Mouse (Mus musculus) B cell, adult 2 months (primary cell): ENCODE data around the gene Myo6.
A peak's percentile ranks its signal among the peaks of the same experiment; 100 is the strongest.

Source experiments
- DNase-seq, 2 experiments: peaks; one replicate each; pipeline ENCODE4 v3.0.0; 2022

Myo6 gene

DNA sequence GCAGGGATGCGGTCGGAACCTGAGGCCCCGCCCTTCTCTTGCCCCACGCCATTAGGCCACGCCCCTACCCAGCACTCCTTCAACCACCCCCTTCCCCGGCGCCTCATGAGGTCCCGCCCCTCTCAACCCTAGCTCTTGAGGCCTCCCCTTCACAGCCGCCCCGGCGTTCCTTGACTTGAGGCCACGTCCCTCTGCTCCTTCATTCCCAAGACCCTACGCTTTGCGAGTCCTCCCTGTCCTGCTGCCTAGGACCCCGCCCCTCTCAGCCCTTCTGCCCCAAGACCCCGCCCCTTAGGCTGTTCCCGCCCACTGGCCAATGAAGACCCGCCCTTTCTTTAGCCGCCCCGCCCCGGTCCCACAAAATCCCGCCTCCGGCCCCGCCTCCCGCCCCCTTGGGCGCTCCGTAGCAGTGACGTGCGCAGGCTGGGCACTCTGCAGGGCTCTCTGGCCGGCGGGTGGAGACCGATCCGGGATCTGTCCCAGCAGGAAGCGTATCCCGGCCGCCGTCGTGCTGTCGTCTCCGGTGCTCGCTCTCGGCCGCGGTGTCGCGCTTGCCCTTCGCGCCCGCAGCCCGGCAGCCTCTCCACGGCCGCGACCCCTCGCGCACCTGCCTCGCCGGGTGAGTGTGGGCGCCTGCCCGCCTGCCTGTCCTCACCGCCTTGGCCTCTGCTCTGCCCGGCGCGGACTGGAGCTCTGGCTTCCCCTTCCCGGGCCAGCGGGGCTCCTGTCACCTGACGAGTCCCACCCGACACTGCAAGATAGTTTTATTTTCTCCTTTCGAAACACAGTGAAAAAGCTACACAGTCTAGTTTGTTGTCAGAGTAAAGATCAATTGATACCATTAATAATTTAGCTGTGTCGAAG is at the start of gene Myo6:
TSS of gene Myo6 (plus strand) at position 421 of the 864 bp plus-strand sequence.
- peak; percentile 89 for DNase-seq

GRCm38 (mm10) chr9:80145992-80146587 is 18.7 kb upstream of the Myo6 start:
- no peak for DNase-seq

- DNase-seq = no peak
These were observed 15.2 kb upstream of the Myo6 start for GRCm38 (mm10) chr9:80149594-80149993.

DNA sequence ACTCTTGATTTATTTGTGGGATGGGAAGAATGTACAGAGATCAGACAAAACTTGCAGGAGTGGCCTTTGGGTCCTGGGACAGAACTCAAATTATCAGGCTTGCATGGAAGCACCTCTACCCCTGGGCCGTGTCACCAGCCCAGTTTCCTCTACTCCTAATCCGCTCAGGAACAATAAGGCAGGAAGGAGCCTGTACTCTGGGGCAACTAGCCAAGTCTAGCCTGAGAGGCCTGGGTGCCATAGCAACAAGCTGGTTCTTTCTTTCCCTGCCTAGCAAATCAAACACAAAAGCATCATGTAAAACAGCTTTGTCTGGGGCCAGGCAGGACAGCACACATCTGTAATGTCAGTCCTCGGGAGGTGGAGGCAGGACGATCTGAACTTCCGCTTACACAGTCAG is 9.6 kb upstream of the Myo6 start:
- DNase-seq = no peak

- DNase-seq = no peak
These were observed 8.1 kb upstream of the Myo6 start for GRCm38 (mm10) chr9:80156780-80157179.

DNA sequence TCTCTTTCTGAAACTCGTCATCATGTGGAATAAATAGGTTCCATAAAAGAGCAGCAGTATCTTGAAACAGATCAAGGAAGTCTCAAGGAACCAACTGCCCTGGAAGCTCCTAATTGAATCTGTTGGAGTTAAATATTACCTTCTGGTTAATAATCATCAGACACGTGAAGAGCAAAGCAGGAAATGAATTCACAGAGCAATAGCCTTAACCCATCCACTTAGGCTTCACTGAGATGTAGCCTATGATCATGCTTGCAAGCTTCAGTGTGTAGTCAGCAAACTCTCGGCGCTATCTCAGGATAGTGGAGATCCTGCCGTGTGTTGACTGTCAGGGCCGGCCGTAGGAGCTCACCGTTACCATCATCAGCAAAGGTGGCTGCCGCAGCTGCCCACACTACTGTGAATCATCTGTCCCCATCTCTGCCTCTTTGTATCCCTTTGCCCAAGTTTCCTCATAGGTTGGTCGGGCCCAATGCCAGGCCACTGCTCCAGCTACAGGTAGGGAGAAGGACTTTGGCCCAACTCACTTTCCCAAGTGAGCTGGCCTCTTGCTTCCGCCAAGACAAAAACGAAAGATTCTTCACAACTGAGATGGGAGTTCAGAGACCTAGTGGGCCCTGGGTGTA is 6.9 kb upstream of the Myo6 start:
- no peak for DNase-seq

DNA sequence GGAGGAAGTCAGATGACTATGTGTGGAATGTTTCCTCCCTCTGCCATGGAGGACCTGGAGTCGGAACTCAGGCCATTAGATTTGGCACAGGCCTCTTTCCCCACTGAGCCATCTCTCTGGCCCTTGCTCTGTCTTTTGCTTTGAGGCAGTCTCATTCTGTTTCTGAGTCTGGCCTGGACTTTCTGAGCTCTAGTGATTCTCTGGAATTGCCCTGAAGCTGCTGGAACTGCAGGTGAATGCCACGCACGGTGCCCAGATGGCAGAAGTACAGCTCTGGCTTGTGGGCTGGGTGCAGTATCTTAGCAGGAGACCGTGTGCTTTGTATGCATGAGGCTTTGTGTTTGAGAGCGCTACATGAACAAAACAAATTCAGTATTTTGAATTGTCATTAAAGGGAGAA is 5.9 kb upstream of the Myo6 start:
- DNase-seq = no peak

DNA sequence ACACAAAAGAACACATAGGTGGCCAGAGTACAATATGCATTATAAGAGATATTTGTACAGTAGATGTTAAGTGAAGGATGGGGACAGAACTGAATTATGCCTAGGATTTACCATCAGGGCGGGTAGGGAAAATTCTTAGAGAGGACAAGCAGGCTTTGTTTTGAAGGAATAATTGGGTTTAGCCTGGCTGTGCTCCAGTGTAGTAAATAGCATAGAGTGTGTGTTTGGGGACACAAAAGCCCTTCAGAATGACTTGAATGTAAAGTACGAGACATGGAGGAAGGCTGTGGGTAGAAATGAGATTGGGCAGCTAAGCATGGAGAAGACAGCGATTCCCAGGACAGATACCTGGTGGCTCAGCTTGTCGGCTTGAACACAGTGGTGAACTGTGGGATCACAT is 3.4 kb upstream of the Myo6 start:
- DNase-seq = no peak

- DNase-seq = peak; percentile 41 to 51
These were observed 1.6 kb upstream of the Myo6 start for GRCm38 (mm10) chr9:80163126-80163723.

GRCm38 (mm10) chr9:80164191-80164590 is 640 bp upstream of the Myo6 start:
- DNase-seq = no peak

- peak in 1 of 2 experiments; percentile 3 for DNase-seq
These were observed 859 bp downstream of the Myo6 start for GRCm38 (mm10) chr9:80165690-80166089.

GRCm38 (mm10) chr9:80166425-80166824 is 1.6 kb downstream of the Myo6 start:
- DNase-seq = no peak

GRCm38 (mm10) chr9:80167089-80167488 is 2.3 kb downstream of the Myo6 start:
- no peak for DNase-seq

DNA sequence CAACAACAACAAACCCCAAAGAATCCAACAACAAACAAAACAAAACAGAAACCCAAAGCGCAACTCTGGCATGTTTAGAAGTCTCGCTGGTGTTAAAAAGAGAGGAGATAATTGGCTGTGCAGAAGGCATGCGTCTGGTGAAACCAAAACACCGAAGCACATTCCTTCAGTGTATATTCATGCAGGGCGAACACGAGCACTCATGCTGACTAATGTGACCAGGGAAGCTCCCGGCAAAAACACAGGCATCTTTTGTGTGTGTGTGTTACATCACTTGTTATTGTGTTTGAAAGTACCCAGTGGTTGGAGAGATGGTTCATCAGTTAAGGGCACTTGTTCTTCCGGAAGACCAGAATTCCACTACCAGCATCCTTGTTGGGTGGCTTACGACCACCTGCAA is 4.7 kb downstream of the Myo6 start:
- no peak for DNase-seq

DNA sequence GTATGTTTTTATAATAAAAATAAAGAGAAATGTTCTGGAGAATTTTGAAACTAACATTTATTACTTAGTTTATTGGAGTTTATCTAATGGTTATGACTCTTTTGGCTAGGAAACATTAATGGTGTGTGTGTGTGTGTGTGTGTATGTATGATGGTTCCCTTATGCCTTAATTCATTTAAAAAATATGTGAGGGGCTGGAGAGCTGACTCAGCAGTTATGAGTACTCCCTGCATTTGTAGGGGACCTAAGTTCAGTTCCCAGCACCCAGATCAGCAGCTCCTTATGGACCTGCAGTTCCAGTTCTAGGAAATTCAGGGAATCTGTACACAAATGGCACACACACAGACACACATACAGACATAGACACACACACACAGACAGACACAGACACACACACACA is 6.4 kb downstream of the Myo6 start:
- DNase-seq = no peak

- DNase-seq = no peak
These were observed 7.8 kb downstream of the Myo6 start for GRCm38 (mm10) chr9:80172396-80173222.

- DNase-seq = no peak
These were observed 8.8 kb downstream of the Myo6 start for GRCm38 (mm10) chr9:80173629-80174028.

GRCm38 (mm10) chr9:80176696-80177478 is 12.1 kb downstream of the Myo6 start:
- no peak for DNase-seq

- DNase-seq = no peak
These were observed 13.8 kb downstream of the Myo6 start for GRCm38 (mm10) chr9:80178670-80179069.

DNA sequence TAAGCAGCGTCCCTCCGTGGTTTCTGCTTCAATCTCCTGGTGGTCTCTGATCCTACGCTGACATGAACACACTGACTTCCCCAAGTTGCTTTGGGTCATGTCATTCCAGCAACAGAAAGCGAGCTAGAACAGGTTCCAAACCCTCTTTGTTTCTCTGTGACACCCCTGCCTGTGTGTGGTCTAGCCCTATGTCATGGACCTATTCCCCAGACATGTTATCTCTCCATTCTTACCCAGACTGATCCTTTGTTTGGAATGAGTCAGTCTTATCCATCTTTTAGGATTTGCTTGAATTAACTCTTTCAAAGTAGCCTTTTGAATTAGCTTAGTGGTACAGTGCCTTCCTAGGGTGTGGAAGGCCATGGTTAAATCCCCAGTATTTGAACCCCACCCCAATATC is 14.9 kb downstream of the Myo6 start:
- no peak for DNase-seq

DNA sequence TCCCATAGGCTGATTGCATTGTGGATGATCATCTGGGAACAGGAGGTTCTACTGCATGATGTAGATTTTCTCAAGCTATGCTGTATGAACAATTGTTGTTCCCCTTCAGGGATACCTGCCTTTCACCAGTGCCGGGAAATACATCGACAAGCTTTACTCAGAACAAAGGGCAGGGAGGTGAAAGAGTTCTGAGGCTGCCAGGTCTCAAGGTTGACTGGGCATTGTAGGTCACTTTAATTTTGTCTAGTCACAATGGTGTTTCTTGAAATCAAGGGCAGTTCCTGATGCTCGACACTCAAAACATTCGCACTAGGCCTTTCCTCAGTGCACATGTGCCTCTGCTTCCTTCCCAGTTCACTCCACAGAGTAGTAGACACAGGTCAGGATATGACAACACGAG is 15.9 kb downstream of the Myo6 start:
- DNase-seq = no peak

DNA sequence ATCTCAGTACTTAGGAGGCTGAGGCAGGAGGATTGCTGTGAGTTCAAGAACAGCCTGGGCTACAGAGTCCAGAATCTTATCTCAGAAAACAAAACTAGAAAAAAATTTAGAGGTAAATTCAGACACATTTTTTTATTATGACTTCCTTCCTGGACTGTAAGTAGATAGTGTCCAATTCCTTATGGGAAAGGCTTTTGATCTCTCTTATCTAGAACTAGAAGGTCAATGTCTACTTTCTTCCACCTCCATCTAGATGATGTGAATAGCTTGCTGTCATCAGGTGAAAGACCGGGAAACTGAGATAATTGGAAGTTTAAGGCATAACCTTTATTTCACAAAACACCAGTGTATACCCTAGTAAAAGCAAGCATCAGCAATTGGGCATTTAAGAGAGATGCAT is 16.9 kb downstream of the Myo6 start:
- DNase-seq = no peak
